Mouse (Mus musculus) bone marrow macrophage, adult 2 months (primary cell): ENCODE results near the gene Arid2.

ENCODE experiments used
- CTCF ChIP-seq: IDR thresholded peaks from 2 replicates; pipeline ENCODE4 v1.5.1; 2012; ENCODE audit warnings: low read depth, mild to moderate bottlenecking, low read length, moderate library complexity
- POLR2A ChIP-seq: IDR thresholded peaks from 2 replicates; pipeline ENCODE4 v1.6.1; 2012; ENCODE audit warnings: mild to moderate bottlenecking, low read depth, low read length, borderline replicate concordance

DNA sequence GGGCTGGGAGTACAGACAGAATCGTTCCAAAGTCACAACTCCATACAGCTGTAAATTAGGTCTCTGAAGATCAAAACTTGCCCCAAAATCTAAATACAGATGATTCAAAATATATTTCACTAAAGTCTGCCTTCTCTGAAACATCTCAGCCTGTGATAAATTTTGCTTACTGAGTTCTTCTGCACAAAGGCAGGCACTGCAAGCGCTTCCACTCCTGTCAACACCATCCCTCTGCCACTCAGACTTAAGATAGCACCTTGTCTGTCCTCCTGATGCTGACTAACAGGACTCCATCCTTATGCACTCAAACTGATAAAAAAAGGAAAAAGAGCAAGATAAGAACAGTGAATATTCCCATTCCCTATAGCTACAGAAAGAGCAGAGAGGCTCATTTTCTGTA, 13.0 kb upstream of the Arid2 start:
- TF ChIP-seq POLR2A (no peak), CTCF (no peak)
